Mouse (Mus musculus): ENCODE measurements at regions not wholly inside any gene's neighbourhood (a gene's known extent, or its start where the extent isn't known, plus 50 kb on each side); places are given as distances from the start of the nearest gene placed in this dataset.

DNA sequence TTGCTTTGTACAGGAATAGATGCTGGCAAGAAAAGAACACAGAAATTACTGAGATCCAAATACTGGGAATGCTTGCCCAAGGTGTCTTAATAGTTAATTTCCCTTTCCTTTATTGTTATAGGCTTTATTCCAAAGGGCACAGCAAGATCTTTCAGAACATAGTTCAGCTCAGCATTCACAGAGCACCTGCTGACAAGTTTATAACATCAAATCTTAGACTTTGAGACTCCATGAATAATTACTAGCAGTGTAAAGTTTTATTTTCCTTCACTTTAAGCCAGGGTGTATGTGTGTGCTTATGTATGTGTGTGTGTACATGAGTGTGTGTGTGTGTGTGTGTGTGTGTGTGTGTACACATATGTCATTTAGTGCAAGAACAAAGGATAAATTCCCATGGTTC is 999.8 kb upstream of the Crim1 start:
- no peak for DNase-seq

DNA sequence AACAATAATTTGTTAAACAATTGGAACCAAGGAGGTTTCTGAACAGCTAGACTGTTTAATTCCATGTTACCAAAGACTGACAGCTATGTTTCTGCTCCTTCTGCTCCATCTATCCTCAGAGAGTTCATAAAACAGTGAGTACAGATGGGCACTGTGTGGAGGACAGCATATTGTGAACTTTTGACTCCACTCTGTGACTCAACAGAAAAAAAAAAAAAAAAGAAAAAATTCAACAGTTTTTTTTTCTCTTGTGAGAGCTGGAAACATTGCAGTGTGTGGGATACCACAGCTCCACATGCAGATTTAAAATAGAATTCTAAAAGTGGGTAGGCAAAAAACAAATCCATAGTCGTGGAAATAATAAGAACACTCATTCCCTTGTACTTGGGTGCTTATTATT is 999.4 kb upstream of the Crim1 start:
- peak; percentile 29 for DNase-seq

DNA sequence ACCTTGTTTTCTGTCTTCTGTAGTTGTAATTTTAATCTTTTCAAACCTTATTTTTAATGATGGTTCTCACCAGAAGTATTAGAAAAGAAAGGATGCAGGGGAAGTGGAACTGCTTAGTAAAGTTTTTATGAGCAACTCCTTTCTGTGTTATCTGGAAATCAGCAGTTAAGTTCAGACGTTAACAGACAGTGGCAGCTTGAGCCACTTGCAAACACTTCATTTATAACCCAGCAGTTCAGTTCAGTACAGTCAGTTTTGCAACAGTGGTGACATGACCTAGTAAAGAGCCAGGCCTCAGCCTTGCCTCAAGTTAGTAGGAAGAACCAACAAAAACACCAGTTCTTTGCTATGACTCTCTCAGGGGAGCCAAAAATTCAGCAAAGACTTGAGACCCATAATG is 989.1 kb upstream of the Crim1 start:
- no peak for DNase-seq

DNA sequence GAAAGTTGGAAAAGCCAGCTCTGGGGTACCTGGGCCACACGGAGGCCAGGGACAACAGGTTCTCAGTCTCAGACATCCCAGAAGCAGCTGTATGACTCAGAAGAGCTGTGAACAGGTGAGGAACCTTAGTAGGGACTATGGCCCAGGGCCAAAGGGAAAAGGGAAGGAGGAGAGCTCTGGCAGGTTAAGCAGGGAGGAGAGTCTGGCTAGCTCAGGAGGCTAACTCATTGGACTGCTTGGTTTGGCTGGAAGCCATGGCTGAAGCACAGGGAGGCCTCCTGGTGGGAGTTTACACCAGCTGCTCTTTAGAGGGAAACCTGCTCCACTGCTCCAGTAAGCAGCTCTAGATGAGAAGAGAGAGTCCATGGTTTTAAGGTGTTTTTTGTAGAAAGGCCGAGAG is 955.0 kb upstream of the Crim1 start:
- no peak for DNase-seq

Measured in layer of hippocampus, adult 9-11 months (tissue).